17 mouse cellular contexts compared by ENCODE assay signal in genomic region chr13:91476596-91477100, GRCm38 (mm10).
"Had no signal": no experiment of that assay in that cellular context is flagged by ENCODE, and none has a peak within 500 bp of the region (broad histone marks: within the 10 kb centered on the region; RNA-seq: fewer than 3 reads in every experiment).

No protein-coding gene starts in this region.

- H3K27ac ChIP-seq: intestine, embryonic 15.5 days; kidney, postnatal 0 days; limb, embryonic 12.5 days; liver, embryonic 14.5 days; midbrain, embryonic 12.5 days; neural tube, embryonic 13.5 days had no signal

- ATAC-seq: intestine, embryonic 15.5 days; midbrain, embryonic 16.5 days had no signal

- H3K4me1 ChIP-seq: intestine, embryonic 15.5 days had no signal

- H3K4me3 ChIP-seq: intestine, embryonic 15.5 days; limb, embryonic 12.5 days; megakaryocyte, embryonic 14.5 days; midbrain, embryonic 12.5 days; neural tube, embryonic 13.5 days had no signal

- H3K36me3 ChIP-seq: intestine, embryonic 15.5 days; midbrain, embryonic 12.5 days; neural tube, embryonic 13.5 days had no signal

- H3K9me3 ChIP-seq: intestine, embryonic 15.5 days; midbrain, embryonic 12.5 days; neural tube, embryonic 13.5 days had no signal

- DNase-seq: layer of hippocampus, postnatal 36 days; lung, adult 2 months; lung, postnatal 10 days; lung, postnatal 4 days; retina, postnatal 1 day; right cerebral cortex, postnatal 4 days; spleen, adult 18-20 months; thymus, adult 2 months; thymus, postnatal 25 days had no signal

- H3K4me2 ChIP-seq: intestine, embryonic 15.5 days; limb, embryonic 12.5 days; midbrain, embryonic 12.5 days; neural tube, embryonic 13.5 days had no signal

- H3K9ac ChIP-seq: intestine, embryonic 15.5 days; limb, embryonic 12.5 days; liver, embryonic 14.5 days; midbrain, embryonic 12.5 days; neural tube, embryonic 13.5 days had no signal

- H3K27me3 ChIP-seq: intestine, embryonic 15.5 days; limb, embryonic 12.5 days; megakaryocyte, embryonic 14.5 days; midbrain, embryonic 12.5 days; neural tube, embryonic 13.5 days had no signal
